Mouse (Mus musculus): Measurements from ENCODE around the gene Dagla. TPM values are rescaled to one million over a fixed set of nuclear protein-coding genes. Genes with fewer than 3 reads are reported as not detected.

Dagla gene
- polyA plus RNA-seq, 1 experiment from 2014 or later = 3.4 TPM

DNA sequence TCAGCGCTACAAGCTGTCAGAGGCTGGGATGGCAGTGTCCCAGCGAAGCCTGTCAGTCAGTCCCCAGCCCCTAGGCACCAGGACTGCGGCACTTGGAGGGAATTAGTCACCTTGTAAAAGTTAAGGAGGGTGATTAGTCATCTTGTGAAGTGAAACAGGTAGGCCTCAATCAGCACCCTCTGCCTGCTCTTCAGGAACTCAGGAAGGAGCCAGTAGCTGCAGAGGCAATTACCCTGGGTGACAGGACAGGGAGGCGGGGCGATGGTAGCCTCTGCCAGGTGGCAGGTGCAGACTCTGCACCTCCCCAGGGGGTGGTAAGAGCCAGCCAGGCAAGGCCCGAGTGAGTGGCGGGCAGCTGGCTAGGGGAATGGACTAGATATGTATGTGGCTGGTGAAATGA lies 43.3 kb downstream of the Dagla start:
- WGBS = 63% methylated on average over 7 of the region's 7 CpGs
- ATAC-seq (ENCODE audit: insufficient read depth) (no peak), DNase-seq (no peak)
- no peak for TF ChIP-seq CTCF (IDR thresholded peaks at IDR 0.05; ENCODE audit: low read depth)
- Histone ChIP-seq H3K9ac (no peak overlapping the region), H3K4me2 (no peak overlapping the region), H3K27ac (ENCODE audit: low read depth) (no peak overlapping the region), H3K9me3 (ENCODE audit: low read depth, low read length) (no peaks in the 10 kb centered on the region), H3K4me1 (ENCODE audit: insufficient read depth) (no peaks in the 10 kb centered on the region), H3K27me3 (ENCODE audit: insufficient read depth, low read length) (no peaks in the 10 kb centered on the region), H3K36me3 (ENCODE audit: insufficient read depth) (0 out of 2 replicates have a peak, but pooled peaks cover under 1% of the 10 kb centered on the region), H3K4me3 (ENCODE audit: low read depth, low read length) (no peak overlapping the region)

DNA sequence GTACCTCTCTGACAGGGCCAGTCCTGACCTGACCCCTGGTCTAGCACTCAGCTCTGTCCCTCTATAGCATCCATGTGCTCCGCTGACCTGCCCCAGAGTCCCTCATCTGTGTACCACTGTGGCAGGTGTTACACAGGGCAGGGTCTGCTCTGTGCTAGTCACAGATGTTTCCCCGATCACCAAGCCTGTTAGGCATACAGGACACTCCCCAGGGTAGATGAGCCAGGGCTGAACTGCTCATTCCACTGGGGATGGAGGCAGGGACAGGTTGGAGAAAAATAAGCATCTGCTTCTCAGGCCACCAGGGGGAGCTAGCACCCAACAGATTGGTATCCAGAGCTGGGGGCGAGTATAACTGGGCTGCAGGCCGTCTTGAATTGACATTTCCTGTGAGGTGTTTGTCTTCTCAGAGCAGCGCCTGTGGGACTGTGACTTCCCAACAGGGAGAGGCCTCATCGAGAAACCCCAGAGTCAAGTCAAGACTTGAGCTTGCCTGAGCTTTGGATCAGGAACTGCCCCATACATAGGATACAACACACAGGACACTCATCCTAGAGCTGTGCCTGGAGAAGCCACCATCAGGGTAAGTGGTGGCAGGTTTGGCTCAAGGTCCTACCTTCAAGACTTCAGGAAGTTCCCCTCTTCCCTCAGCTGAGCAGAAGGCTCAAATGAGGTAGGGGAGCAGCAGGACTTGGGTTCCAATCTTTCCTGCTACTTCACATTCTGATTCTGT lies 46.2 kb downstream of the Dagla start:
- H3K9me3 ChIP-seq (ENCODE audit: low read depth, low read length) = no peaks in the 10 kb centered on the region
- DNase-seq (peak; percentile 93), ATAC-seq (ENCODE audit: insufficient read depth) (peak; percentile 55)
- H3K27me3 ChIP-seq (ENCODE audit: insufficient read depth, low read length) = no peaks in the 10 kb centered on the region
- H3K36me3 ChIP-seq (ENCODE audit: insufficient read depth) = 0 out of 2 replicates have a peak, but pooled peaks cover 4% of the 10 kb centered on the region
- H3K4me3 ChIP-seq (ENCODE audit: low read depth, low read length) = no peak overlapping the region
- H3K4me2 ChIP-seq = no peak overlapping the region
- H3K9ac ChIP-seq = no peak overlapping the region
- no peaks in the 10 kb centered on the region for H3K4me1 ChIP-seq (ENCODE audit: insufficient read depth)
- no peak overlapping the region for H3K27ac ChIP-seq (ENCODE audit: low read depth)
- TF ChIP-seq CTCF (IDR thresholded peaks at IDR 0.05; ENCODE audit: low read depth) = peak; percentile 97
- 20% methylated on average over 6 of the region's 6 CpGs for WGBS

DNA sequence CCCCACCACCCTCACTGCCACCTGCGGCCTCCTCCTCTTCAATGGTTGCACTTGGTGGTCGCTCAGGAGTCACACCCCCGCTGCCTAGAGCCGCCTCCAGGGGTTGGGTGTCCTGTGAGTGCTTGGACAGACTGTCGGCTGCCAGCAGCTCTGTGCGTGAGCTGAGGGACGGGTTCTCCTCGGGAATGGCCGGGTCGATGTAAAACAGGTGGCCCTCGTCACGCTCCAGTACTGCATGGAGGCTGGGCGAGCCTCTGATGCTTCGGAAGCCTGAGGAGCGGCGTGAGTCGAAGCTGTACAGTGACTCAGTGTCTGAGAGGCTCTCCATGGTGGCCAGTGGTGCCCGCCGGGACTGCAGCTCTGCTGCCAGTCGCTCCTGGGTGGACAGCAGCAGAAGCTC lies 56.5 kb downstream of the Dagla start:
- 20% methylated on average over 20 of the region's 20 CpGs for WGBS
- no peaks in the 10 kb centered on the region for H3K9me3 ChIP-seq (ENCODE audit: low read depth, low read length)
- H3K4me1 ChIP-seq (ENCODE audit: insufficient read depth) = peaks cover 18% of the 10 kb centered on the region
- ATAC-seq (ENCODE audit: insufficient read depth) (peak; percentile 89), DNase-seq (peak; percentile 85)
- peak overlapping the region; percentile 46; the same call in 1 of the 2 replicates for H3K27ac ChIP-seq (ENCODE audit: low read depth)
- H3K9ac ChIP-seq = 0 out of 2 replicates have a peak overlapping the region, but pooled peaks have one; percentile 9
- H3K36me3 ChIP-seq (ENCODE audit: insufficient read depth) = 0 out of 2 replicates have a peak, but pooled peaks cover 3% of the 10 kb centered on the region
- H3K4me2 ChIP-seq = 0 out of 2 replicates have a peak overlapping the region, but pooled peaks have one; percentile 12
- no peak overlapping the region for H3K4me3 ChIP-seq (ENCODE audit: low read depth, low read length)
- no peaks in the 10 kb centered on the region for H3K27me3 ChIP-seq (ENCODE audit: insufficient read depth, low read length)
- peak; percentile 28; the same call in 1 of the 2 replicates for TF ChIP-seq CTCF (IDR thresholded peaks at IDR 0.05; ENCODE audit: low read depth)

DNA sequence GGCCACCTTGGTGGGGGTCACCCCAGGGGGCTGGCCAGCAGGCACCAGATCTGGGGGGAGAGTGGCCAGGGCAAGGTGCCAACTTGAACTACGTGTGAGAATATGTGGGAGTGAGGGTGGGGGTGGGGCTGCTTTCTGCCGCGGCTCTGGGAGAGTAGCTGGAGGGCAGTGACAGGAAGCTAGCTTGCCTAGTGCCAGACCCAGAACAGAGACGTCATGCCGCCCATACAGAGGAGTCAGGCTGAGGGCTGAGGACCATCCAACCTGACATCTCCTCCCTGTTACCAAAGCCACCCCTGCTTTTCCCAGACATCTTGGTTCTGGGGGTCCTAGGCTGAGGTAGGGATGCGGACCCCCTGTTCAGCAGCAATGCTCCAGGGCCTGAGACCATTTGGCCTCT lies 57.5 kb downstream of the Dagla start:
- H3K36me3 ChIP-seq (ENCODE audit: insufficient read depth) = 0 out of 2 replicates have a peak, but pooled peaks cover 3% of the 10 kb centered on the region
- peak; percentile 47 for DNase-seq
- H3K9me3 ChIP-seq (ENCODE audit: low read depth, low read length) = no peaks in the 10 kb centered on the region
- H3K27me3 ChIP-seq (ENCODE audit: insufficient read depth, low read length) = no peaks in the 10 kb centered on the region
- no peak for TF ChIP-seq CTCF (IDR thresholded peaks at IDR 0.05; ENCODE audit: low read depth)
- H3K27ac ChIP-seq (ENCODE audit: low read depth) = peak overlapping the region; percentile 27; the same call in 1 of the 2 replicates
- H3K4me3 ChIP-seq (ENCODE audit: low read depth, low read length) = no peak overlapping the region
- peaks cover 22% of the 10 kb centered on the region for H3K4me1 ChIP-seq (ENCODE audit: insufficient read depth)
- H3K9ac ChIP-seq = no peak overlapping the region
- 22% methylated on average over 6 of the region's 6 CpGs for WGBS
- ATAC-seq (ENCODE audit: insufficient read depth) = no peak
- no peak overlapping the region for H3K4me2 ChIP-seq

DNA sequence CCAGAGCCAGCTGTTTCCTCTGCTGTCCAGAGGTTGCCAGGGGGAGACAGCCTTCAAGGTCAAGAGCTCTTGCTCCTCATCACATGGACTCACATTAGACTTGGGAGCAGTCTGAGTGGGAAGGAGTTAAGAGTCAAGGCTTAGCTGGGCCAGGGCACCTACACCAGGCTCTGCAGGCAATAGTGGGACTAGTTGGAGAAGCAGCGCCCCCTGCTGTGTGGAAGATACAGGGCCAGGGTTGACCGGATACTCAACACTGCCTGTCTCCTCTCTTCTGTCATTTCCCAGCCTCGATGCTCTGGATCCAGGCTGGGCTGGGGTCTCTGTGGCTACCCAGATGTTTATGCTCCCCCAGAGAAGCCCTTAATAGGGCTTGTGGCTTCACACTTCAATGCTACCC lies 60.5 kb downstream of the Dagla start:
- no peak overlapping the region for H3K4me3 ChIP-seq (ENCODE audit: low read depth, low read length)
- H3K9me3 ChIP-seq (ENCODE audit: low read depth, low read length) = no peaks in the 10 kb centered on the region
- H3K9ac ChIP-seq = no peak overlapping the region
- ATAC-seq (ENCODE audit: insufficient read depth) (no peak), DNase-seq (peak; percentile 79)
- peak; percentile 72 for TF ChIP-seq CTCF (IDR thresholded peaks at IDR 0.05; ENCODE audit: low read depth)
- no peak overlapping the region for H3K4me2 ChIP-seq
- no peak overlapping the region for H3K27ac ChIP-seq (ENCODE audit: low read depth)
- H3K36me3 ChIP-seq (ENCODE audit: insufficient read depth) = no peaks in the 10 kb centered on the region
- no peaks in the 10 kb centered on the region for H3K27me3 ChIP-seq (ENCODE audit: insufficient read depth, low read length)
- H3K4me1 ChIP-seq (ENCODE audit: insufficient read depth) = peaks cover 27% of the 10 kb centered on the region
- WGBS = 6% methylated on average over 3 of the region's 3 CpGs

DNA sequence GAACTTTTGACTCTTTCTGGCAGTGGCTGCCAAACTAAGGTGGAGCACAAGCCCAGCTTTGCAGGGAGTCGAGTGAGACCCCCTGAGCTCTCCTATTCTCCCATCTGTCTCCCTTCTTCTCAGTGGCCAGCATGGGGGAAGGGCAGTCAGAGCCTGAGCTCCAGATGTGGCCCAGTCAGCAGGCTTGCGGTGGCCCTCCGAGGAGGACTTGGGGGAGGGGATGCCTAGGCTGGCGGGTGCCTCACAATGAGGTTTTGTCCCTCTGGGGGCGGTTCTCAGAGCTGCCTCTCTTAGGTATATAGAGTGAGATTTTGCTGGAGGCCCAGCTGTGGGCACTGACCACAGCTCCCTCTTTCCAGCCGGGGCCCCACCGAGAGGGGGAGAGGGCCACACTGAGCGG lies 61.8 kb downstream of the Dagla start:
- H3K4me2 ChIP-seq = no peak overlapping the region
- no peak overlapping the region for H3K9ac ChIP-seq
- no peak for TF ChIP-seq CTCF (IDR thresholded peaks at IDR 0.05; ENCODE audit: low read depth)
- DNase-seq (peak; percentile 26), ATAC-seq (ENCODE audit: insufficient read depth) (no peak)
- 8% methylated on average over 8 of the region's 8 CpGs for WGBS
- peaks cover 23% of the 10 kb centered on the region for H3K4me1 ChIP-seq (ENCODE audit: insufficient read depth)
- no peaks in the 10 kb centered on the region for H3K9me3 ChIP-seq (ENCODE audit: low read depth, low read length)
- no peak overlapping the region for H3K4me3 ChIP-seq (ENCODE audit: low read depth, low read length)
- no peaks in the 10 kb centered on the region for H3K27me3 ChIP-seq (ENCODE audit: insufficient read depth, low read length)
- no peaks in the 10 kb centered on the region for H3K36me3 ChIP-seq (ENCODE audit: insufficient read depth)
- H3K27ac ChIP-seq (ENCODE audit: low read depth) = no peak overlapping the region

DNA sequence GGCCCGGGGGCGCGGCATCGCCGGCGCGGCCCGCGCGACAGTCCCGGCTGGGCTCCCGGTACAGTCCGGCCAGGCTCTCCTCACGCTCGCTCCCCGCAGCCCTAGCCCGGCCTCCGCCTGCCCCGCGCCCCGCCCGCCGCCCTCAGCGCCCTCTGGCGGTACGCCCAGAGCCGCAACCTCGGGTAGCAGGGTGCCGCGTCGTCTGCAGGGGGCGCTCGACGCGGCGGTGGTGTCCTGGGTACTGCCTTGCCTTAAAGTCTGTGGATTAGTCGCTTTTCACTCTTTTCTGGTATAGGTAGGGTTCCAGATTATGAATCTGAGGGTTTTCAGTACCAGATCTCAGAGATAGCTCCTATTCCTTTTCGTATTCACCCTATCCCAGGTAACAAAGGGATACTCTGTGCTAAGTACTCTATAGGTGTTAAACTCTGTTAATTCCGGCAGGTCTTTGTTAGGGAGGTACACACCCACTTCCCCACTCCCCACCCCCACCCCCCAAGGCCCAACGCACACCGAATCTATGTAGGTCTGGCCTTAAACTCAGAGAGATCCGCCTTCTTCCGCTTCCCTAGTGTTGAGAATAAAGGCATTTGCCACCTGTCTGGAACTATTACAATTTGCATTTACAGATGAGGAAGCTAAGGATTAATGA lies 63.9 kb downstream of the Dagla start, which contains the start of gene Myrf:
Gene Myrf, minus strand, starts transcription at position 95 of the 652 bp plus-strand sequence.
- Histone ChIP-seq H3K4me2 (peak within 1 kb of the TSS; percentile 89), H3K36me3 (ENCODE audit: insufficient read depth) (no peaks in the 10 kb centered on the region), H3K27me3 (ENCODE audit: insufficient read depth, low read length) (no peaks in the 10 kb centered on the region), H3K4me1 (ENCODE audit: insufficient read depth) (peaks cover 12% of the 10 kb centered on the region; the same call in 1 of the 2 replicates), H3K27ac (ENCODE audit: low read depth) (peak within 1 kb of the TSS; percentile 30; the same call in 1 of the 2 replicates), H3K4me3 (ENCODE audit: low read depth, low read length) (peak within 1 kb of the TSS; percentile 54), H3K9me3 (ENCODE audit: low read depth, low read length) (no peaks in the 10 kb centered on the region), H3K9ac (peak within 1 kb of the TSS; percentile 66)
- peak; percentile 82 for ATAC-seq (ENCODE audit: insufficient read depth)
- TF ChIP-seq CTCF (IDR thresholded peaks at IDR 0.05; ENCODE audit: low read depth) = peak; percentile 88
- 8% methylated on average over 43 of the region's 43 CpGs for WGBS
- peak; percentile 88 for DNase-seq

All from lung, embryonic 14.5 days (tissue).